In the genomic region with DNA sequence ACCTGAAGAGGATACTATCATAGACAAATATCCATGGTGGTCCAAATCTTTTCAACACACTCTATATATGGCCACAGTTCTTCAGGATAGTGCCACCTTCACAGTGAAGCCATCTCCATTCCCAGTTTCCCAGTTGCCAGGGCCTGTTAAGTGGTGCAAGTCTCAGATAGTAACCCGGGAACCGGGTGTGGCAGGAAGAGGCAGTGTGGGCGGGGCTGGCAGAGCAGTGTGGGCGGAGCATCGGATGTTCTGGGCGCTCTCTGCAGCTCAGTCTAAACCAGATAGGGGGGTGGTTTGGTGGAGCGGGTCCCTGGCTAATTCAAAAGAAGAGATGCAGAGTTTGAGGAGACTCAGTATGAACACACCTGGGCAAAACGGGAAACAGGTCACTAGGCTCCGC, we compare ENCODE assay signal across 13 mouse cellular contexts. TPM values are rescaled to one million over a fixed set of nuclear protein-coding genes. Genes with fewer than 3 reads are reported as not detected.
DNase-seq lines count a peak whose midpoint lies in the region; ATAC-seq lines count a peak whose summit lies in the region.
"Had no signal": no experiment of that assay in that cellular context is flagged by ENCODE, and none has a peak within 500 bp of the region (broad histone marks: within the 10 kb centered on the region; RNA-seq: fewer than 3 reads in every experiment).

No protein-coding gene starts in this region.

- peaks cover 32% of the 10 kb centered on the region for H3K4me1 ChIP-seq in embryonic facial prominence, embryonic 12.5 days
- peaks cover 4% of the 10 kb centered on the region for H3K4me1 ChIP-seq in liver, embryonic 16.5 days (ENCODE audit: control insufficient read depth, low read depth, low read length)
- H3K4me1 ChIP-seq in heart, embryonic 11.5 days (ENCODE audit: control insufficient read depth, insufficient read depth, low read length) = peaks cover 24% of the 10 kb centered on the region
- peaks cover 15% of the 10 kb centered on the region for H3K4me1 ChIP-seq in forebrain, embryonic 16.5 days (replicated peaks; ENCODE audit: control insufficient read depth, insufficient read depth, low read length)

- peak; percentile 27 to 43 for DNase-seq in kidney, postnatal 4 days
- no peak for DNase-seq in kidney, postnatal 36 days
- DNase-seq in ES-CJ7 (ENCODE audit: low read depth, low spot score) = peak; percentile 76
- DNase-seq in retina, embryonic 14.5 days (ENCODE audit: low spot score) = no peak
- DNase-seq: layer of hippocampus, adult 9-11 months; retina, postnatal 1 day had no signal

- no peaks in the 10 kb centered on the region for H3K27me3 ChIP-seq in embryonic facial prominence, embryonic 12.5 days
- no peaks in the 10 kb centered on the region for H3K27me3 ChIP-seq in liver, embryonic 16.5 days (ENCODE audit: control insufficient read depth, insufficient read depth, low read depth, low read length)
- H3K27me3 ChIP-seq in heart, embryonic 11.5 days (ENCODE audit: control insufficient read depth, insufficient read depth, low read length) = no peaks in the 10 kb centered on the region
- no peaks in the 10 kb centered on the region for H3K27me3 ChIP-seq in forebrain, embryonic 16.5 days (replicated peaks; ENCODE audit: control insufficient read depth, insufficient read depth, low read length)

- 32% methylated on average over 9 of the region's 9 CpGs for WGBS in embryonic facial prominence, embryonic 12.5 days
- WGBS in liver, embryonic 16.5 days (ENCODE audit: insufficient replicate concordance) = 20% methylated on average over 9 of the region's 9 CpGs
- 19% methylated on average over 9 of the region's 9 CpGs for WGBS in heart, embryonic 11.5 days (ENCODE audit: insufficient replicate concordance)
- whole genome bisulfite sequencing in forebrain, embryonic 16.5 days = 31% methylated on average over 9 of the region's 9 CpGs

- ATAC-seq in embryonic facial prominence, embryonic 12.5 days (ENCODE audit: insufficient number of reproducible peaks, insufficient read depth, low FRiP score, low TSS enrichment) = no peak
- ATAC-seq in liver, embryonic 16.5 days (ENCODE audit: low read depth) = peak; percentile 70
- no peak for ATAC-seq in heart, embryonic 11.5 days (replicated peaks; ENCODE audit: insufficient number of reproducible peaks, low FRiP score, low TSS enrichment)
- ATAC-seq in forebrain, embryonic 16.5 days = no peak
- ATAC-seq: inflammation-experienced regulatory T-cells, adult 6 months had no signal

- no peak overlapping the region for H3K4me2 ChIP-seq in embryonic facial prominence, embryonic 12.5 days (replicated peaks)
- no peak overlapping the region for H3K4me2 ChIP-seq in liver, embryonic 16.5 days (ENCODE audit: low read depth, low read length)
- no peak overlapping the region for H3K4me2 ChIP-seq in heart, embryonic 11.5 days
- no peak overlapping the region for H3K4me2 ChIP-seq in forebrain, embryonic 16.5 days (ENCODE audit: low read length)
- H3K4me2 ChIP-seq: forebrain, embryonic 12.5 days had no signal

- 0 out of 2 replicates have a peak overlapping the region, but pooled peaks have one; percentile 17 for H3K27ac ChIP-seq in embryonic facial prominence, embryonic 12.5 days
- H3K27ac ChIP-seq in liver, embryonic 16.5 days (ENCODE audit: low read length) = no peak overlapping the region
- H3K27ac ChIP-seq in heart, embryonic 11.5 days (ENCODE audit: low read depth, low read length) = no peak overlapping the region
- no peak overlapping the region for H3K27ac ChIP-seq in forebrain, embryonic 16.5 days (ENCODE audit: low read length)
- H3K27ac ChIP-seq: forebrain, embryonic 12.5 days had no signal

- H3K9ac ChIP-seq in embryonic facial prominence, embryonic 12.5 days = no peak overlapping the region
- no peak overlapping the region for H3K9ac ChIP-seq in liver, embryonic 16.5 days (ENCODE audit: low read depth, low read length)
- H3K9ac ChIP-seq in heart, embryonic 11.5 days (ENCODE audit: low read depth, low read length) = no peak overlapping the region
- no peak overlapping the region for H3K9ac ChIP-seq in forebrain, embryonic 16.5 days (replicated peaks; ENCODE audit: low read depth, low read length)
- H3K9ac ChIP-seq: forebrain, embryonic 12.5 days had no signal

- no peak overlapping the region for H3K4me3 ChIP-seq in embryonic facial prominence, embryonic 12.5 days
- no peak overlapping the region for H3K4me3 ChIP-seq in liver, embryonic 16.5 days (ENCODE audit: low read depth, low read length)
- H3K4me3 ChIP-seq in heart, embryonic 11.5 days (ENCODE audit: low read depth, low read length) = no peak overlapping the region
- H3K4me3 ChIP-seq in forebrain, embryonic 16.5 days (replicated peaks; ENCODE audit: low read length) = no peak overlapping the region
- H3K4me3 ChIP-seq: forebrain, embryonic 12.5 days; megakaryocyte, embryonic 14.5 days had no signal

- H3K36me3 ChIP-seq in embryonic facial prominence, embryonic 12.5 days = no peaks in the 10 kb centered on the region
- H3K36me3 ChIP-seq in liver, embryonic 16.5 days (ENCODE audit: control insufficient read depth, insufficient read depth) = no peaks in the 10 kb centered on the region
- no peaks in the 10 kb centered on the region for H3K36me3 ChIP-seq in heart, embryonic 11.5 days (ENCODE audit: control insufficient read depth, insufficient read depth, low read length)
- no peaks in the 10 kb centered on the region for H3K36me3 ChIP-seq in forebrain, embryonic 16.5 days (ENCODE audit: control insufficient read depth, insufficient read depth)
- H3K36me3 ChIP-seq: forebrain, embryonic 12.5 days had no signal

- no peaks in the 10 kb centered on the region for H3K9me3 ChIP-seq in embryonic facial prominence, embryonic 12.5 days
- H3K9me3 ChIP-seq in liver, embryonic 16.5 days (replicated peaks; ENCODE audit: control insufficient read depth, low read length) = no peaks in the 10 kb centered on the region
- no peaks in the 10 kb centered on the region for H3K9me3 ChIP-seq in heart, embryonic 11.5 days (replicated peaks; ENCODE audit: control insufficient read depth, low read length)
- H3K9me3 ChIP-seq in forebrain, embryonic 16.5 days (ENCODE audit: control insufficient read depth, low read length) = no peaks in the 10 kb centered on the region
- H3K9me3 ChIP-seq: forebrain, embryonic 12.5 days had no signal

RNA-seq across cellular contexts. Expression of gene Sertad4, which starts 29.8 kb away (rescaled TPM):
- polyA plus RNA-seq in embryonic facial prominence, embryonic 12.5 days (2016; fragmentation: Nextera tagmentation; extraction: Ambion mirVana) = 69.6 and 80.7 TPM in 2 replicates
- polyA plus RNA-seq in liver, embryonic 16.5 days (2015; fragmentation: Nextera tagmentation; extraction: Ambion mirVana) = 0.07 and 0.22 TPM in 2 replicates
- polyA plus RNA-seq in heart, embryonic 11.5 days (2014; fragmentation: Nextera tagmentation; extraction: Ambion mirVana) = 8.9 and 10.2 TPM in 2 replicates
- polyA plus RNA-seq in forebrain, embryonic 16.5 days (2015; fragmentation: Nextera tagmentation; extraction: Ambion mirVana) = 38.1 and 41.9 TPM in 2 replicates
- polyA plus RNA-seq: inflammation-experienced regulatory T-cells, adult 6 months had no signal

RNA-seq across cellular contexts. Expression of gene Hhat, which starts 54.7 kb away (rescaled TPM):
- polyA plus RNA-seq in embryonic facial prominence, embryonic 12.5 days (2016; fragmentation: Nextera tagmentation; extraction: Ambion mirVana) = 8.9 and 10.4 TPM in 2 replicates
- polyA plus RNA-seq in liver, embryonic 16.5 days (2015; fragmentation: Nextera tagmentation; extraction: Ambion mirVana) = 1.0 and 1.6 TPM in 2 replicates
- 7.2 and 9.5 TPM in 2 replicates for polyA plus RNA-seq in heart, embryonic 11.5 days (2014; fragmentation: Nextera tagmentation; extraction: Ambion mirVana)
- polyA plus RNA-seq in forebrain, embryonic 16.5 days (2015; fragmentation: Nextera tagmentation; extraction: Ambion mirVana) = 3.6 and 4.2 TPM in 2 replicates

Comparison
In these comparisons a context has a peak if more than half of its experiments do, and no peak if none do; other contexts are left out.
1. DNase-seq: peak in kidney, postnatal 4 days (2 of 2) and ES-CJ7 (single experiment); none in kidney, postnatal 36 days (0 of 2) and retina, embryonic 14.5 days (single experiment).